Mouse (Mus musculus) embryonic facial prominence, embryonic 13.5 days (tissue): ENCODE data around the gene Cd84. TPM values are rescaled to one million over a fixed set of nuclear protein-coding genes. Genes with fewer than 3 reads are reported as not detected.

Source experiments
- polyA plus RNA-seq: library from polyadenylated mRNA; unstranded; fragments of >200 nt; fragmentation: Nextera tagmentation; extraction: Ambion mirVana; gene quantifications from 2 replicates; pipeline ENCODE4 v1.2.1, GENCODE M21; 2015

Cd84 gene
- polyA plus RNA-seq, 1 experiment from 2014 or later = 1.2 TPM

Other genes with a start within 250 kb of the Cd84 start
- 0.45 and 0.52 TPM in 2 replicates for gene Ly9, start 232.3 kb upstream of the Cd84 start, polyA plus RNA-seq
- not detected in 2 replicates for gene Slamf7, start 186.7 kb upstream of the Cd84 start, polyA plus RNA-seq
- gene Cd48, start 157.7 kb upstream of the Cd84 start, polyA plus RNA-seq = 1.7 and 1.9 TPM in 2 replicates
- gene Slamf1, start 72.6 kb upstream of the Cd84 start, polyA plus RNA-seq = 0.23 and 0.35 TPM in 2 replicates
- gene Gm10521, start 56.0 kb downstream of the Cd84 start, polyA plus RNA-seq = not detected in 2 replicates
- gene Slamf6, start 77.8 kb downstream of the Cd84 start, polyA plus RNA-seq = 0.21 TPM in 1 of 2 replicates, not detected in the other
- 22.1 and 25.2 TPM in 2 replicates for gene Vangl2, start 188.7 kb downstream of the Cd84 start, polyA plus RNA-seq
- 0.66 and 1.5 TPM in 2 replicates for gene Nhlh1, start 217.9 kb downstream of the Cd84 start, polyA plus RNA-seq
- 216 and 239 TPM in 2 replicates for gene Copa, start 242.8 kb downstream of the Cd84 start, polyA plus RNA-seq
- gene Ncstn, start 243.1 kb downstream of the Cd84 start, polyA plus RNA-seq = 103 and 106 TPM in 2 replicates